Comparison of ENCODE assay signal across 7 mouse cellular contexts in the genomic region with DNA sequence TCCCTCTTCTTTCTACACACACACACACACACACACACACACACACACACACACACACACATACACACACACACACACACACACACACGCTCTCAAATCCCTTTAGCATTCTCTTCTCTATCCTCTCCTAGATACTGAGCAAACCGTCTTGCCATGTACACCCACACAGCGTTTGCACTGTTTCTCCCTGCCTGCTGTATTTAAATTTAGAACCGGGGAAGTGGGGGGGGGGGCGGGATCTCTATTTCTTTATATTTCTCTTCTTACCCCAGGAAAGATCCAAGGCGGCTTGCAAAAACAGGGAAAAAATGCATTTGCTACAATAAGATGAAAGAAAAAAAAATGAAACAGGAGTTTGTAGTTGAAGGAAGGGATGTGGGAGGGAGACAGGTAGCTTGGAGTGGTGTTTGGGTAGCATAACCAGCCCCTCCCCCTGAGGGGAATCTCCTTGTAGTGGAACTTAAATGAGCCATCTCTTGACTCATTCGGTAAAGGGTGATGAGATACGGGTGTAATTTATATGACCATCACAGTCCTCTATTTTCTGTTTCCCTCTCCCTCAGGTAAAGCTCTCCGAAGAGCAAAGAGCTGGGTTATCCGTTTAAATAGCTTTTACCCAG. TPM values are rescaled to one million over a fixed set of nuclear protein-coding genes. Genes with fewer than 3 reads are reported as not detected.
DNase-seq lines count a peak whose midpoint lies in the region; ATAC-seq and TF ChIP-seq lines count a peak whose summit lies in the region.

No protein-coding gene starts in this region.

- H3K9ac ChIP-seq in hindbrain, embryonic 13.5 days, result peak overlapping the region; percentile 95
- H3K9ac ChIP-seq in midbrain, postnatal 0 days (replicated peaks; ENCODE audit: low read length, poor library complexity, severe bottlenecking), result peak overlapping the region; percentile 96

- no peaks in the 10 kb centered on the region for H3K9me3 ChIP-seq in hindbrain, embryonic 13.5 days
- H3K9me3 ChIP-seq in midbrain, postnatal 0 days (ENCODE audit: low read length), result no peaks in the 10 kb centered on the region

- DNase-seq in left cerebral cortex, adult 18-20 months (ENCODE audit: low spot score in 2 of 2), result peak; percentile 43 to 53
- no peak for DNase-seq in left cerebral cortex, adult 11 months (ENCODE audit: low spot score)
- DNase-seq in cerebellum, adult 9-11 months, result peak; percentile 59
- DNase-seq in midbrain, postnatal 0 days (ENCODE audit: low spot score), result no peak
- no peak for DNase-seq in ovary, postnatal 36 days (ENCODE audit: low spot score)
- DNase-seq in thymus, postnatal 10 days (ENCODE audit: low spot score in 2 of 2), result no peak

- peak overlapping the region; percentile 69 for H3K4me3 ChIP-seq in hindbrain, embryonic 13.5 days
- H3K4me3 ChIP-seq in midbrain, postnatal 0 days (ENCODE audit: low read depth, low read length), result peak overlapping the region; percentile 88

- ATAC-seq in hindbrain, embryonic 13.5 days (ENCODE audit: low FRiP score), result peak; percentile 57
- ATAC-seq in midbrain, postnatal 0 days (ENCODE audit: low FRiP score), result peak; percentile 69

- peaks cover 29% of the 10 kb centered on the region for H3K4me1 ChIP-seq in hindbrain, embryonic 13.5 days (replicated peaks)
- 0 out of 2 replicates have a peak, but pooled peaks cover 5% of the 10 kb centered on the region for H3K4me1 ChIP-seq in midbrain, postnatal 0 days (ENCODE audit: insufficient read depth, low read length)

- WGBS in hindbrain, embryonic 13.5 days, result 9% methylated on average over 10 of the region's 10 CpGs
- WGBS in midbrain, postnatal 0 days, result 8% methylated on average over 10 of the region's 10 CpGs

- no peaks in the 10 kb centered on the region for H3K27me3 ChIP-seq in hindbrain, embryonic 13.5 days
- H3K27me3 ChIP-seq in midbrain, postnatal 0 days (ENCODE audit: insufficient read depth, low read length), result no peaks in the 10 kb centered on the region

- H3K36me3 ChIP-seq in hindbrain, embryonic 13.5 days, result no peaks in the 10 kb centered on the region
- no peaks in the 10 kb centered on the region for H3K36me3 ChIP-seq in midbrain, postnatal 0 days (ENCODE audit: insufficient read depth, low read length)

- H3K27ac ChIP-seq in hindbrain, embryonic 13.5 days, result peak overlapping the region; percentile 95
- H3K27ac ChIP-seq in midbrain, postnatal 0 days (ENCODE audit: low read depth, low read length), result peak overlapping the region; percentile 99

- TF ChIP-seq CTCF in midbrain, postnatal 0 days (IDR thresholded peaks at IDR 0.05), result no peak

- H3K4me2 ChIP-seq in hindbrain, embryonic 13.5 days, result peak overlapping the region; percentile 59
- H3K4me2 ChIP-seq in midbrain, postnatal 0 days (ENCODE audit: low read depth, low read length, poor library complexity, severe bottlenecking), result peak overlapping the region; percentile 69

RNA-seq across cellular contexts. Expression of gene Fam171b, which starts 0.9 kb away (rescaled TPM):
- total RNA-seq in left cerebral cortex, adult 18-20 months (2021), result 100 to 1,000 TPM; 206 to 215 TPM
- polyA plus RNA-seq in hindbrain, embryonic 13.5 days (2015; fragmentation: Nextera tagmentation; extraction: Ambion mirVana), result 64.6 and 66.3 TPM in 2 replicates
- 98.6 and 116 TPM in 2 replicates for total RNA-seq in midbrain, postnatal 0 days (2014; rRNA removed)
- polyA plus RNA-seq in midbrain, postnatal 0 days (2015; fragmentation: Nextera tagmentation; extraction: Ambion mirVana), result 91.8 and 97.9 TPM in 2 replicates

Comparison
In these comparisons a context has a peak if more than half of its experiments do, and no peak if none do; other contexts are left out.
1. DNase-seq: peak in left cerebral cortex, adult 18-20 months (2 of 2) and cerebellum, adult 9-11 months (single experiment); none in left cerebral cortex, adult 11 months (single experiment), midbrain, postnatal 0 days (single experiment), ovary, postnatal 36 days (single experiment) and thymus, postnatal 10 days (0 of 2).